Mouse (Mus musculus) small intestine, adult 10 weeks (tissue): ENCODE measurements around the gene Cdh22. TPM values are rescaled to one million over a fixed set of nuclear protein-coding genes. Genes with fewer than 3 reads are reported as not detected.

Source experiments
- polyA plus RNA-seq: library from polyadenylated mRNA; stranded (reverse); fragments of 350-450 nt; fragmentation: Illumina TruSeq; extraction: RNeasy Lipid Tissue Mini Kit (QIAGEN cat#74804); gene quantifications from one replicate; pipeline ENCODE4 v1.2.3, GENCODE M21; 2014; ENCODE audit warnings: low replicate concordance

The Cdh22 gene
- not detected for polyA plus RNA-seq

GRCm38 (mm10) chr2:165234613-165235291 lies at the start of gene Cdh22:
Gene Cdh22 (minus strand): TSS chr2:165234853.

GRCm38 (mm10) chr2:165090650-165091049 lies 144.0 kb downstream of the Cdh22 start, which contains the start of gene 1700025C18Rik:
Gene 1700025C18Rik (minus strand): TSS chr2:165090750.

Other genes with a start within 250 kb of the Cdh22 start
- 5.7 TPM for gene Ncoa5, start 200.0 kb downstream of the Cdh22 start, polyA plus RNA-seq
- 0.89 TPM for gene Cd40, start 179.2 kb downstream of the Cdh22 start, polyA plus RNA-seq
- gene 1700025C18Rik, start 144.1 kb downstream of the Cdh22 start, polyA plus RNA-seq = not detected
- 11.7 TPM for gene Slc35c2, start 53.0 kb upstream of the Cdh22 start, polyA plus RNA-seq
- 6.3 TPM for gene Elmo2, start 91.6 kb upstream of the Cdh22 start, polyA plus RNA-seq
- not detected for gene Zfp663, start 133.9 kb upstream of the Cdh22 start, polyA plus RNA-seq
- gene Zfp334, start 153.4 kb upstream of the Cdh22 start, polyA plus RNA-seq = 0.30 TPM
- gene Ocstamp, start 165.6 kb upstream of the Cdh22 start, polyA plus RNA-seq = 0.48 TPM
- not detected for gene Slc13a3, start 238.4 kb upstream of the Cdh22 start, polyA plus RNA-seq